Mouse (Mus musculus) cerebellum, adult 9-11 months (tissue): ENCODE data around the gene Map3k14.
"Not testable (repeated sequence)": the region's sequence is repeated elsewhere in the genome, so short reads cannot be mapped to it uniquely, and the experiment has no call there.

Source experiments
- DNase-seq: peaks from one replicate; pipeline ENCODE4 v3.0.0; 2022

Gene Map3k14

GRCm38 (mm10) chr11:103244856-103245255 lies 22.4 kb downstream of the Map3k14 start:
- peak; percentile 69 for DNase-seq

- no peak for DNase-seq
These were observed 26.5 kb downstream of the Map3k14 start for GRCm38 (mm10) chr11:103240740-103241139.

- DNase-seq: no peak
These were observed 29.5 kb downstream of the Map3k14 start for GRCm38 (mm10) chr11:103237757-103238156.

DNA sequence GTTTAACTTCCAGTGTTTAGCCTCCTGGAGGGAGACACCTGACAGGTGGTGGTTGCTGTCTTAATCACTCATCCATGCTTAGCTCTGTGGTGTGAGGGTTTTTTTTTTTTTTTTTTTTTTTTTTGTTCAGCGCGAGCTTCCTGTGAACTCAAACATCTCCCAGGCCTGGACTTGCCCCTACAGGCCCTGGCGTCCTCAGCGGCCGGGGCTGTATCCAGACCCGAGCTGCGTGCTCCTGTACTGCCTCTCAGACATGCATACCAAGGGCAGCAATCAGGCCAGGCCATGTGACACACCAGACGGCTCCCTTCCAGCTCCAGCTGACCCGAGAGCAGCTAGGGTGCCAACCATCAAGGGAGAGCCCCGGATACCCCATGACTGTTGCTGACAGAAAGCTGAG lies 30.4 kb downstream of the Map3k14 start:
- no peak for DNase-seq

DNA sequence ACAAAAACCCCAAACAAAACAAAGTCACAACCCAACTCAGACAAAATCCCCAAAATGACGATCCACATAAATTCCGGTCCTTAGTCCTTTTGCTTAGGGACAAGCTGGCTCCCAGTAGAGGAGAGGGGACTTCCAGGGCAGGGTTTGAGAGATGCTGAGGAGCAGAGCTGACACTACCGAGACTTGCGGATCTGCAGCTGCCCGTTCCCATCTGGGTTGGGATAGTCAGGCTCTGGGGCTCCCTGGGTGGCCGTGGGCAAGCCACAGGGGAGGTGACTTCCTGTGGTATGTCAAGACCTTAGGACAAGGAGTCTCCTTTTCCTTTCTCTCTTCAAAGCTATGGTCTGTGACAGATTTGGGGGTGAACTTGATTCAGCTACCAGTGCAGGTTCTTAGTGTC lies 30.8 kb downstream of the Map3k14 start:
- no peak for DNase-seq

- DNase-seq: no peak
These were observed 31.6 kb downstream of the Map3k14 start for GRCm38 (mm10) chr11:103235702-103236101.

- DNase-seq: no peak
These were observed 32.8 kb downstream of the Map3k14 start for GRCm38 (mm10) chr11:103234447-103234846.

DNA sequence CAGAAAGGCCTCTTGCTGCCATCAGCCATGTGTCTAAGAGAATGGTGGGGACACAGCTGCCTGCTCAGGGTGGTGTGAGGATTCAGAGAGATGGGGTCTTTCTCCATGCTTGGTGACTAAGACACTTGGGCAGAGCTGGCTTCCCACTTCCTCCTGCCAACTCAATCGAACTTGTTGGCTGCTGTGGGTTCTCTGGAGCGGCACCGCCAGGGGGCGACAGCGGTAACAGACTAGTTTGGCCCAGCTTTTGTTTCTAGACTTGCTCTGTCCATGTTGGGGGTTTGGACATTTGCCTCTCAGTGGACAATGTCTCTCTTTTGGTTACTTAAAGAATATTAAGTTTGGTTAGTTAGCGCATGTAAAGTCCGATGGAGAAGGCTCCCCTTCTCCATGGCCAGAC lies 34.3 kb downstream of the Map3k14 start:
- DNase-seq: peak; percentile 76

- no peak for DNase-seq
These were observed 35.9 kb downstream of the Map3k14 start for GRCm38 (mm10) chr11:103231367-103231766.

DNA sequence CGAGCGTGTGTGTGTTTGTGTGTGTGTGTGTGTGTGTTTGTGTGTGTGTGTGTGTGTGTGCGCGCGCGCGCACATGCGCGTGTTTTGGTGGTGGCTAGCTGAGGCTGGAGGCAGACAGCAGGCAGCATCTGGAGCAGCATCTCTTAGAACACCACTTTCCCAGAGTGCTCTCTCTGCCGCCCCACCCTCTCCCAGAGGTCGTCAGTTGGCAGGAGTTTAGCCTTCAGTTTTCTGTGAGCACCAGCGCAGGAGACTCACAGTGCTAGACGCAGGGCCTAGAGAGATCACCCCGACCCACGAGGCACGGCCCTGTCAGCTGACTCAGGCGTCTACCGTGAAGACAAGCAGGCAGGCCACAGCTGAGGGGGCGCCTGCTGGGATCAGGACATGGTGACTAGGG lies 36.6 kb downstream of the Map3k14 start:
- DNase-seq: no peak

DNA sequence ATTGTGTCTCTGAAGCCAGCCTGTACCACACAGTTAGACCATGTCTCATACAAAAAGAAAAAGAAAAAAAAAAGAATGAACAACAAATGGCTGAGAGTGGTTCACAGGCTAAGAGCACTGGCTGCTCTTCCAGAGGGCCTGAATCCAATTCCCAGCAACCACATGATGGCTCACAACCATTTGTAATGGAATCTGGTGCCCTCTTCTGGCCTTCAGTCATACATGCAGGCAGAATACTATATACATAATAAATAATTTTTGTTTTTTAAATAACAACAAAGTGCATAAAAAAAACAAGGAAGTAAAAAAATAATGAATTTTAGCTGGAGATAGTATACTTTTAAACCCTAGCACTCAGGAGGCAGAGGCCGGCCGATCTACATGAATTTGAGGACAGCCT lies 37.7 kb downstream of the Map3k14 start:
- no peak for DNase-seq

DNA sequence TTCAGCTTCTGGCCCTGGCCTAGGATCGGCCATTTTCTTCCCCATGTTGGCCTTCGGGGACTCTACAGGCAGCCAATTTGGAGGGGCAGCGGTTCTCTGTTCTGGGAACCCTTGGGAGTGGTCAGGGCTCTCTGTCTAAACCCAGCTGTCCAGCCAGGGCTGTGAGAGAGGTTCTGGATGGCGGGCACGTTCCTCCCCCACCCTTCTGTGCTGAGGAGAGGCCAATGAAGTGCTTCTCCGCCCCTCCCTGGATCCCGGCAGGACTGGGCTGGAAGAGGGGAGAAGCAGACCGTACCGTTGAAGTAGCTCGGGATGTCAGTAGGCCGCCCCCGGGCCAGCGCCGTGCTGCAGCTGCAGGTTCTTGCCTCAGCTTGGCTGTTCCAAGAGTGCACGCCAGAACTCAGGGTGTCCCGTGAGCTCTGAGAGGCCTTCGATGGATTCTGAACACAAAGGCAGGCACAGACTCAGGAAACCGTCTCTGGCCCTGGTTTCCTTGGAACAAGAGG lies 43.3 kb downstream of the Map3k14 start:
- no peak for DNase-seq

- DNase-seq: no peak
These were observed 43.8 kb downstream of the Map3k14 start for GRCm38 (mm10) chr11:103223444-103223843.

- DNase-seq: not testable (repeated sequence)
These were observed 44.6 kb downstream of the Map3k14 start for GRCm38 (mm10) chr11:103222718-103223117.

DNA sequence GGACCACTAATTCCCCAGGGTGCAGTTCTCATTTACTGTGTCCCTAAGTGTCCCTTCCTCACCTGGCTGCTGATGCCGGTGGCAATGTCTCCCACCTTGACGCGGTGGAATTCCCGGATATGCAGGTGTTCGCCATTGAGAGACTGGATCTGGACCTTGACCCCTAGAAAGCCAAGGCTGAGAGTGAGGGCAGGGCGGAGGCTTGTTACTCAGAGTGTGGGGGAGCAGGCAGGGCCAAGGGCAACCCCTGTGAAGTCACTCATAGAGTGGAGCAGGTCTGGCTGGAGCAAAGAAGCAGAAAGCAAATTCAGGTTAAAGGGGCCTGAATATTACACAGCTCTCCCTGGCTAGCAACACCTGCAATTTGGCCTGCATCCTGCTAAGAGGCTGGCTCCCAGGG lies 45.8 kb downstream of the Map3k14 start:
- no peak for DNase-seq

GRCm38 (mm10) chr11:103219995-103220394 lies 47.3 kb downstream of the Map3k14 start:
- no peak for DNase-seq

GRCm38 (mm10) chr11:103219259-103219658 lies 48.0 kb downstream of the Map3k14 start:
- peak; percentile 54 for DNase-seq

DNA sequence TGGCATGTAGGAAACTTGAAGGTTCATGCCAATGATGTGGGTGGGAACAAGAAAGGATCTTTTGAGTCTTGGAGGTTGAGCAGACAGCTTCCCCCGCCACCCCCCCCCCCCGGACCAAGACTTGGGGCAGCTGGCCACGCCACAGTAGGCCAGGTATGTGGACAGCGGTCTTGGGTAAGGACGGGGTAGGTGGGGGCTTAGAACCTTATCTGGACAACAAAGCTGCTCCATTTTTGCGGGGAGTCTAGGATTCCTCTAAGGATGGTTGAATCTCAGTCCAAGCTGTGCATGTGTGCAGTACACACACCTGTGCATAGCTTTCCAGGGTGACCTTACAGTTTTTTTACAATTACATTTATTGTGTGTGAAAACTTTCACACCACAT lies 48.8 kb downstream of the Map3k14 start:
- no peak for DNase-seq

DNA sequence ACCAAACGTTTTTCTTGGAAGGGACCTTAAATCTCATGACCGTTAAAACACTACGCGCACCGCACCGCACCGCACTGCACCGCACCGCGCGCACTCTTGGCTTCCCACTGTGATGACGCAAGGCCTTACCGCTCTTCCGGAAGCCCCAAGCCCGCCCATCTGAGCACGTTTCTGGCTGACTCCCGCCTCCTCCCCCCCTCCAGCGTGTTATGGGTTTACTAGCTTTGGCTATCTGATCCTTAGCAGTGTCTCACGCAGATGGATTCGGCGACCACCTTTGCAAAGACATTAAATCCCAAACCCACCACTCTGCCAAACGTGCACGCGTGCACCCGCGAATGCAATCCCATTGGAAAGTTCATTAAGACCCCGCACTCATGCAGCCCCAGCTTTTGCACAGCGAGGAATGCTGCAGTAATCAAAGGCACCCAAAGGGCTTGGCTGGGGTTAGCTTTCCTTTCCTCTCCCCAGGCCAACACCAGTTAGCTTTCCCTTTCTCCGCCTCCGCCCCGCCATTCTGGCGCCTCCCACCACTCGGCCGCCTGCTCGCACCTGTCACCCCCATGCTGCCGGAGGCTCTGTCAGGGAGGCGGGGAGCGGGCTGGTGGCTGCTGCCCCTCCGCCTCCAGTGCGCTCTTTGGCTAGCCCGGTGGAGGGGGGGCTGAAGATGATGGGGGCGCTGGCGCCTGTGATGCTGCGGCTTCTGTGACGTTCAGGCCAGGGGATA lies 49.3 kb downstream of the Map3k14 start, which contains the start of gene Spata32:
Spata32 (minus strand) TSS at position 643 of the 727 bp plus-strand sequence.
- peak; percentile 90 for DNase-seq

DNA sequence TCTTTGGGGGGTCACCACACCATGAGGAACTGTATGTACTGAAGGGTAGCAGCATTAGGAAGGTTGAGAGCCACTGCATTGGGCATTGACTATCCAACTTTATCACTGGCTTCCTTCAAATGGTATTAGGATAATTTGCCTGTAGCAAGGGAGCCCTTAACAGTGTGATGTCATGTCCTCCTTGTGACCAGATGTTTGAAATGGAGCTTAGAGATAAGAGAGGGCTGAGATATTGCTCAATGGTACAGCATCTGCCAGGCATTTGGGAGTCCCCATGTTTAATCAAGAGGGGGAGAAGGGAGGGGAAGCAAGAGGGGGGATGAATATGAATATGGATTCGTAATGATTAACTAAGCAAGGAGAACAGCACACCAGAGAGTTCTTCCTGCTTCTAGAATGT lies 51.9 kb downstream of the Map3k14 start:
- DNase-seq: no peak

DNA sequence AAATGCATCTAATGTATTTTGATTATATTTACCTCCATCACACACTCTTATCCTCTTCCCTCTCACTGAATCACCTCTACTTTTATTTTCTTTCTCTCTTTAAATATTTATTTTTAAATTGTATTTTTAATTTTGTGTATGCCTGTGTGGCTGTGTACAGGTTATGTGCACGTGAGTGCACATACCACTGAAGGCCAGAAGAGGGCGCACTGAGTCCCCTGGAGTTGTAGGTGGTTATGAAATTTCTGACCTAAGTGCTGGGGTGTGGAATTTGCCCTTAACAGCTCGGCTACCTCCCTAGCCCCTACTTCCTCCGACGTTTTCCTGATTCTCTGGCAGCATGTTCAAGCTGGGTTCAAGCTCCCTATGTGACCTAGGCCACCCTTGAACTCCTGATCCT lies 53.6 kb downstream of the Map3k14 start:
- no peak for DNase-seq

DNA sequence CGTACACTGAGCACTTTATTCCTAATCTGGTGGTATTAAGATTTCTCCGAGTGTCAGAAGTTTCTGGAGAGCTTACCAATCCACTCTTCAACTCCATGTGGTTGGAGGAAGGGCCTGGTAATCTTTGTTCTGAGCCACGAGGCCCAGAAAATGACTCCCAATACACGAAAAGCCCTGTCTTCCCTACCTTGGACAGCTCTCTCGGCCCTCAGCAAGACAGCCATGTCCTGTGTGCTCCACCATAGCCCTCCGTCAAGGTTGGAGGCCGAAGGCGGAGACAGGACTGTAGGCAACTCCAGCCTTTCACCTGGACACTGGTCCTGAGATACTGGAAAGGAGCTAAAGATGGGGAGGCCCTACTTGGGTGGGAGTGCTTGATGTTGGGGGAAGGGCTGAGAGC lies 57.0 kb downstream of the Map3k14 start:
- peak; percentile 12 for DNase-seq

DNA sequence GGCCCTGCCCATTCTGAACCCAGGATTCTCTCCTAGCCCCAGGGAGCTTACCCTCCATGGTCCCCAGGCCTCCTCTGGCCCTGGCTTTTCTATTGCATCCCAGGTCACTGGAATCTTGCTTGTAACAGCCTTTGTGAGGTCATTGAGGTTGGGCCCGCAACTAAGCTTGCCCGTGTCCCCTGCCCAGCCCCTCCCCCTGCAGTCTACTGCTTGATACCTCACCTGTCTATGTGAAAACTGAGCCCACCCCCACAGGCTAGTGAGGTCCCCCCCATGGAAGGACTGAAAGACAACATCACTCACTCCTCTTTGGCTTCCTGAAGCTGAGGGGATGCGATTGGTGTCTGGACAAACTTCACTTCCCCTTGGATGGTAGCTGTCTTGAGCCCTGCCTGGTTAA lies 58.8 kb downstream of the Map3k14 start, which contains the start of gene 1700023F06Rik:
1700023F06Rik (minus strand) TSS at position 101 of the 400 bp plus-strand sequence.
- DNase-seq: peak; percentile 16

DNA sequence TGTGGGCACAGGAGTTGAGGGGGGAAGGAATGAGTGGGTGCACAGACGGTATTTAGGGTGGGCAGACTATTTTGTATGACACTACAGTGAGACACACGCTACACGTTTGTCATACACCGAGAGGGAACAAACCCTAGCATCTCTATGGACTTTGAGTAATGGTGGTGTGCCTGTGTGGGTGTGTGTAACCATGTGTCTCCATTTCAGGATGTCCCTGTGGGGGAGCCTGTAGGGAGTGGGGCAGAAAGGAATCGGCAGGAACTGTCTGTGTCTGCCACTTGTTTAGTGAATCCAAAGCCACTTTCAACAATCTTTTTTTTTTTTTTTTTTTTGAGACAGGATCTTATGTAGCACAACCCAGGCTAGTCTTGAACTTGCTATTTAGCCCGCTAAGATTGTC lies 61.1 kb downstream of the Map3k14 start:
- DNase-seq: peak; percentile 11

DNA sequence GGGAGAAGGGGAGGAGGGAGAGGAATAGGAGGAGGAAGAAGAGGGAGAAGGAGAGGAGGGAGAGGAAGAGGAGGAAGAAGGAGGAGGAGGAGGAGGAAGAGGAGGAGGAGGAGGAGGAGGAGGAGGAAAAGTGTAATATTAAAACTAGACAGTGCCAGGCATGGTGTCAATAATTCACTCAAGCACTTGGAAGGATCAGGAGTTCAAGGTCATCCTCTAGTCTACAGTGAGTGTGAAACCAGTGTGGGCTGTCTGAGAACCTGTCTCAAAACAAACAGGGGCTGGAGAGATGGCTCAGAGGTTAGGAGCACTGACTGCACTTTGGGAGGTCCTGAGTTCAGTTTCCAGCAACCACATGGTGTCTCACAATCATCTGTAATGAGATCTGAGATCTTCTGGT lies 64.9 kb downstream of the Map3k14 start:
- peak; percentile 30 for DNase-seq
